Mouse (Mus musculus): Measurements from ENCODE around the gene Tmeff1. TPM values are rescaled to one million over a fixed set of nuclear protein-coding genes. Genes with fewer than 3 reads are reported as not detected.

The Tmeff1 gene
- total RNA-seq, 2 experiments from 2014 or later, result 32.5 to 38.3 TPM

Other genes starting within 250 kb of the Tmeff1 start
- 10 to 100 TPM; 37.6 to 44.8 TPM for gene Tex10, start 111.7 kb upstream of the Tmeff1 start, total RNA-seq (2021)
- 10 to 100 TPM; 28.0 to 28.7 TPM for gene Msantd3, start 45.2 kb upstream of the Tmeff1 start, total RNA-seq (2021)
- 1 to 10 TPM; 3.4 to 6.8 TPM for gene Cavin4, start 78.3 kb downstream of the Tmeff1 start, total RNA-seq (2021)